30 mouse cellular contexts compared by ENCODE assay signal in genomic region chr3:85827815-85828214, GRCm38 (mm10). TPM values are rescaled to one million over a fixed set of nuclear protein-coding genes. Genes with fewer than 3 reads are reported as not detected.
A peak's percentile ranks its signal among the peaks of the same experiment; 100 is the strongest.
DNase-seq lines count a peak whose midpoint lies in the region; ATAC-seq and TF ChIP-seq lines count a peak whose summit lies in the region.
"Had no signal": no experiment of that assay in that cellular context is flagged by ENCODE, and none has a peak within 500 bp of the region (broad histone marks: within the 10 kb centered on the region; RNA-seq: fewer than 3 reads in every experiment).

No protein-coding gene starts in this region.

- H3K4me2 ChIP-seq in embryonic facial prominence, embryonic 14.5 days (ENCODE audit: low read depth, low read length): no peak overlapping the region
- no peak overlapping the region for H3K4me2 ChIP-seq in limb, embryonic 14.5 days (replicated peaks; ENCODE audit: low read depth, low read length, severe bottlenecking)
- H3K4me2 ChIP-seq in kidney, embryonic 15.5 days: no peak overlapping the region
- H3K4me2 ChIP-seq: forebrain, embryonic 13.5 days; heart, embryonic 12.5 days; hindbrain, embryonic 13.5 days; limb, embryonic 15.5 days; liver, embryonic 13.5 days; midbrain, embryonic 12.5 days; neural tube, embryonic 13.5 days had no signal

- TF ChIP-seq POLR2A in limb, embryonic 14.5 days (IDR thresholded peaks at IDR 0.05; ENCODE audit: borderline replicate concordance, extremely low read depth, insufficient read depth, insufficient read length): no peak

- DNase-seq in embryonic facial prominence, embryonic 14.5 days (ENCODE audit: low spot score): peak; percentile 37
- no peak for DNase-seq in embryonic facial prominence, embryonic 10.5 days (ENCODE audit: low spot score)
- no peak for DNase-seq in limb, embryonic 14.5 days (ENCODE audit: low spot score)
- DNase-seq in limb, embryonic 10.5 days (ENCODE audit: low spot score): no peak
- peak; percentile 8 to 30 for DNase-seq in kidney, postnatal 4 days
- DNase-seq in thymus, postnatal 25 days: no peak
- no peak for DNase-seq in cerebellum, adult 18-20 months
- DNase-seq: adrenal gland, adult 2 months; cerebellum, adult 11 months; cerebellum, adult 9-11 months; gastrocnemius, postnatal 14 days; heart, postnatal 4 days; liver, embryonic 13.5 days; lung, adult 18-20 months; lung, postnatal 4 days; right cerebral cortex, postnatal 4 days had no signal

- H3K9me3 ChIP-seq in embryonic facial prominence, embryonic 14.5 days (ENCODE audit: control insufficient read depth, low read length): no peaks in the 10 kb centered on the region
- no peaks in the 10 kb centered on the region for H3K9me3 ChIP-seq in embryonic facial prominence, embryonic 10.5 days
- H3K9me3 ChIP-seq in limb, embryonic 14.5 days (ENCODE audit: control insufficient read depth, low read length): no peaks in the 10 kb centered on the region
- H3K9me3 ChIP-seq in limb, embryonic 10.5 days (replicated peaks): no peaks in the 10 kb centered on the region
- H3K9me3 ChIP-seq in kidney, embryonic 15.5 days (replicated peaks): no peaks in the 10 kb centered on the region
- H3K9me3 ChIP-seq: forebrain, embryonic 13.5 days; G1E; heart, embryonic 12.5 days; hindbrain, embryonic 13.5 days; limb, embryonic 15.5 days; liver, embryonic 13.5 days; midbrain, embryonic 12.5 days; neural tube, embryonic 13.5 days had no signal

- no peaks in the 10 kb centered on the region for H3K27me3 ChIP-seq in embryonic facial prominence, embryonic 14.5 days (replicated peaks; ENCODE audit: control insufficient read depth, insufficient read depth, low read length)
- no peaks in the 10 kb centered on the region for H3K27me3 ChIP-seq in embryonic facial prominence, embryonic 10.5 days (replicated peaks; ENCODE audit: low read depth, poor library complexity, severe bottlenecking)
- H3K27me3 ChIP-seq in limb, embryonic 14.5 days (ENCODE audit: control insufficient read depth, insufficient read depth, low read length): no peaks in the 10 kb centered on the region
- H3K27me3 ChIP-seq in limb, embryonic 10.5 days (ENCODE audit: low read depth, poor library complexity, severe bottlenecking): no peaks in the 10 kb centered on the region
- H3K27me3 ChIP-seq in kidney, embryonic 15.5 days: no peaks in the 10 kb centered on the region
- H3K27me3 ChIP-seq: forebrain, embryonic 13.5 days; heart, embryonic 12.5 days; hindbrain, embryonic 13.5 days; limb, embryonic 15.5 days; liver, embryonic 13.5 days; midbrain, embryonic 12.5 days; neural tube, embryonic 13.5 days had no signal

- no peak overlapping the region for H3K27ac ChIP-seq in embryonic facial prominence, embryonic 14.5 days (replicated peaks; ENCODE audit: low read depth, low read length)
- H3K27ac ChIP-seq in embryonic facial prominence, embryonic 10.5 days (replicated peaks): no peak overlapping the region
- 0 out of 2 replicates have a peak overlapping the region, but pooled peaks have one; percentile 38 for H3K27ac ChIP-seq in limb, embryonic 14.5 days (replicated peaks; ENCODE audit: low read depth, low read length)
- no peak overlapping the region for H3K27ac ChIP-seq in limb, embryonic 10.5 days
- peak overlapping the region; percentile 83 for H3K27ac ChIP-seq in kidney, embryonic 15.5 days
- H3K27ac ChIP-seq: forebrain, embryonic 13.5 days; hindbrain, embryonic 13.5 days; left cerebral cortex, adult 2 months; liver, embryonic 13.5 days; midbrain, embryonic 12.5 days; neural tube, embryonic 13.5 days; stomach, postnatal 0 days had no signal

- ATAC-seq in embryonic facial prominence, embryonic 14.5 days (ENCODE audit: low read depth): no peak
- no peak for ATAC-seq in limb, embryonic 14.5 days (ENCODE audit: low FRiP score, low read depth)
- peak; percentile 85 for ATAC-seq in kidney, embryonic 15.5 days (replicated peaks; ENCODE audit: low FRiP score)
- ATAC-seq: forebrain, embryonic 13.5 days; intestine, embryonic 16.5 days; lung, postnatal 0 days had no signal

- no peak overlapping the region for H3K9ac ChIP-seq in embryonic facial prominence, embryonic 14.5 days (ENCODE audit: low read depth, low read length)
- no peak overlapping the region for H3K9ac ChIP-seq in limb, embryonic 14.5 days (ENCODE audit: low read depth, low read length, severe bottlenecking)
- no peak overlapping the region for H3K9ac ChIP-seq in kidney, embryonic 15.5 days
- H3K9ac ChIP-seq: forebrain, embryonic 13.5 days; heart, embryonic 12.5 days; hindbrain, embryonic 13.5 days; limb, embryonic 15.5 days; liver, embryonic 13.5 days; midbrain, embryonic 12.5 days; neural tube, embryonic 13.5 days had no signal

- no peak overlapping the region for H3K4me3 ChIP-seq in embryonic facial prominence, embryonic 14.5 days (ENCODE audit: low read depth, low read length)
- H3K4me3 ChIP-seq in embryonic facial prominence, embryonic 10.5 days: no peak overlapping the region
- H3K4me3 ChIP-seq in limb, embryonic 14.5 days (replicated peaks; ENCODE audit: low read length): no peak overlapping the region
- no peak overlapping the region for H3K4me3 ChIP-seq in limb, embryonic 10.5 days
- no peak overlapping the region for H3K4me3 ChIP-seq in kidney, embryonic 15.5 days (replicated peaks)
- H3K4me3 ChIP-seq: forebrain, embryonic 13.5 days; heart, embryonic 12.5 days; hindbrain, embryonic 13.5 days; left cerebral cortex, adult 2 months; limb, embryonic 15.5 days; liver, embryonic 13.5 days; megakaryocyte, embryonic 14.5 days; midbrain, embryonic 12.5 days; myocyte; neural tube, embryonic 13.5 days had no signal

- WGBS in embryonic facial prominence, embryonic 14.5 days: 70% methylated on average over 6 of the region's 6 CpGs
- WGBS in embryonic facial prominence, embryonic 10.5 days: 83% methylated on average over 6 of the region's 6 CpGs
- 72% methylated on average over 6 of the region's 6 CpGs for WGBS in limb, embryonic 14.5 days
- 91% methylated on average over 6 of the region's 6 CpGs for WGBS in limb, embryonic 10.5 days
- WGBS in kidney, embryonic 15.5 days: 37% methylated on average over 6 of the region's 6 CpGs

- no peaks in the 10 kb centered on the region for H3K36me3 ChIP-seq in embryonic facial prominence, embryonic 14.5 days (ENCODE audit: control insufficient read depth, insufficient read depth, low read length)
- no peaks in the 10 kb centered on the region for H3K36me3 ChIP-seq in embryonic facial prominence, embryonic 10.5 days (replicated peaks)
- no peaks in the 10 kb centered on the region for H3K36me3 ChIP-seq in limb, embryonic 14.5 days (ENCODE audit: control insufficient read depth, insufficient read depth, low read length)
- H3K36me3 ChIP-seq in limb, embryonic 10.5 days: 0 out of 2 replicates have a peak, but pooled peaks cover 1% of the 10 kb centered on the region
- H3K36me3 ChIP-seq in kidney, embryonic 15.5 days: no peaks in the 10 kb centered on the region
- H3K36me3 ChIP-seq: G1E; heart, embryonic 12.5 days; hindbrain, embryonic 13.5 days; limb, embryonic 15.5 days; liver, embryonic 13.5 days; midbrain, embryonic 12.5 days; neural tube, embryonic 13.5 days had no signal

- 0 out of 2 replicates have a peak, but pooled peaks cover 3% of the 10 kb centered on the region for H3K4me1 ChIP-seq in embryonic facial prominence, embryonic 14.5 days (ENCODE audit: control insufficient read depth, insufficient read depth, low read length)
- peaks cover 5% of the 10 kb centered on the region; the same call in 1 of the 2 replicates for H3K4me1 ChIP-seq in embryonic facial prominence, embryonic 10.5 days
- no peaks in the 10 kb centered on the region; the same call in 1 of the 2 replicates for H3K4me1 ChIP-seq in limb, embryonic 14.5 days (ENCODE audit: control insufficient read depth, insufficient read depth, low read length)
- peaks cover 2% of the 10 kb centered on the region; the same call in 1 of the 2 replicates for H3K4me1 ChIP-seq in limb, embryonic 10.5 days
- H3K4me1 ChIP-seq in kidney, embryonic 15.5 days: peaks cover 28% of the 10 kb centered on the region
- H3K4me1 ChIP-seq: heart, embryonic 12.5 days; liver, embryonic 13.5 days; megakaryocyte, embryonic 14.5 days had no signal

RNA-seq across cellular contexts. Expression of gene Fam160a1, which starts 10.7 kb away (rescaled TPM):
- 5.6 and 6.5 TPM in 2 replicates for polyA plus RNA-seq in embryonic facial prominence, embryonic 14.5 days (2014; fragmentation: Nextera tagmentation; extraction: Ambion mirVana)
- 1.3 and 1.7 TPM in 2 replicates for polyA plus RNA-seq in embryonic facial prominence, embryonic 10.5 days (2016; fragmentation: Nextera tagmentation; extraction: Ambion mirVana)
- polyA plus RNA-seq in limb, embryonic 14.5 days (2012; rRNA removed): 3.8 and 4.3 TPM in 2 replicates
- polyA plus RNA-seq in limb, embryonic 14.5 days (2014; fragmentation: Nextera tagmentation; extraction: Ambion mirVana): 6.2 and 6.9 TPM in 2 replicates
- polyA plus RNA-seq in limb, embryonic 10.5 days (2016; fragmentation: Nextera tagmentation; extraction: Ambion mirVana): 0.51 and 1.5 TPM in 2 replicates
- polyA plus RNA-seq in kidney, embryonic 15.5 days (2015; fragmentation: Nextera tagmentation; extraction: Ambion mirVana): 5.0 and 5.1 TPM in 2 replicates
- polyA plus RNA-seq: G1E had no signal

RNA-seq across cellular contexts. Expression of gene Glt28d2, which starts 59.5 kb away (rescaled TPM):
- polyA plus RNA-seq in embryonic facial prominence, embryonic 14.5 days (2014; fragmentation: Nextera tagmentation; extraction: Ambion mirVana): 2.6 and 2.7 TPM in 2 replicates
- 0.59 and 0.64 TPM in 2 replicates for polyA plus RNA-seq in embryonic facial prominence, embryonic 10.5 days (2016; fragmentation: Nextera tagmentation; extraction: Ambion mirVana)
- polyA plus RNA-seq in limb, embryonic 14.5 days (2012; rRNA removed): 0.89 and 1.1 TPM in 2 replicates
- 2.4 and 3.2 TPM in 2 replicates for polyA plus RNA-seq in limb, embryonic 14.5 days (2014; fragmentation: Nextera tagmentation; extraction: Ambion mirVana)
- polyA plus RNA-seq in limb, embryonic 10.5 days (2016; fragmentation: Nextera tagmentation; extraction: Ambion mirVana): 0.18 and 0.85 TPM in 2 replicates
- polyA plus RNA-seq in kidney, embryonic 15.5 days (2015; fragmentation: Nextera tagmentation; extraction: Ambion mirVana): 2.2 and 2.9 TPM in 2 replicates
- polyA plus RNA-seq: G1E had no signal

RNA-seq across cellular contexts. Expression of gene Gm37240, which starts 59.5 kb away (rescaled TPM):
- 10.7 and 13.4 TPM in 2 replicates for polyA plus RNA-seq in embryonic facial prominence, embryonic 14.5 days (2014; fragmentation: Nextera tagmentation; extraction: Ambion mirVana)
- 1.9 and 2.8 TPM in 2 replicates for polyA plus RNA-seq in embryonic facial prominence, embryonic 10.5 days (2016; fragmentation: Nextera tagmentation; extraction: Ambion mirVana)
- polyA plus RNA-seq in limb, embryonic 14.5 days (2012; rRNA removed): 2.0 TPM in 2 replicates
- 10.9 and 13.4 TPM in 2 replicates for polyA plus RNA-seq in limb, embryonic 14.5 days (2014; fragmentation: Nextera tagmentation; extraction: Ambion mirVana)
- 0.97 and 3.1 TPM in 2 replicates for polyA plus RNA-seq in limb, embryonic 10.5 days (2016; fragmentation: Nextera tagmentation; extraction: Ambion mirVana)
- polyA plus RNA-seq in kidney, embryonic 15.5 days (2015; fragmentation: Nextera tagmentation; extraction: Ambion mirVana): 8.9 and 9.2 TPM in 2 replicates
- polyA plus RNA-seq: G1E; neural tube, embryonic 13.5 days had no signal

Comparison
In these comparisons a context has a peak if more than half of its experiments do, and no peak if none do; other contexts are left out.
1. DNase-seq: peak in embryonic facial prominence, embryonic 14.5 days (single experiment) and kidney, postnatal 4 days (2 of 2); none in embryonic facial prominence, embryonic 10.5 days (single experiment), limb, embryonic 14.5 days (single experiment), limb, embryonic 10.5 days (single experiment), thymus, postnatal 25 days (single experiment) and cerebellum, adult 18-20 months (0 of 2).
2. H3K27ac ChIP-seq: peak in limb, embryonic 14.5 days (single experiment) and kidney, embryonic 15.5 days (single experiment); none in embryonic facial prominence, embryonic 14.5 days (single experiment), embryonic facial prominence, embryonic 10.5 days (single experiment) and limb, embryonic 10.5 days (single experiment).